Mouse (Mus musculus) ES-E14 (cell line): ENCODE measurements around the gene Atxn1l. TPM values are rescaled to one million over a fixed set of nuclear protein-coding genes. Genes with fewer than 3 reads are reported as not detected.

Experiments used
- DNase-seq: peaks from one replicate; pipeline ENCODE4 v3.0.0-alpha.2; 2013; ENCODE audit warnings: low read depth, low spot score
- H3K27ac ChIP-seq: 2 replicates; pipeline ENCODE4 v1.5.1; 2012; ENCODE audit warnings: low read depth, mild to moderate bottlenecking, low read length, moderate library complexity, mixed read lengths; ENCODE audit not compliant: poor library complexity, insufficient read depth, severe bottlenecking
- H3K36me3 ChIP-seq: 2 replicates; pipeline ENCODE4 v1.6.1; 2012; ENCODE audit warnings: mild to moderate bottlenecking, low read length, moderate library complexity, mixed read lengths; ENCODE audit not compliant: control insufficient read depth, poor library complexity, insufficient read depth, severe bottlenecking
- H3K4me1 ChIP-seq, 2 experiments: fragments of 150-350 bp in 1 of 2; sonication (generic) in 1 of 2; 2 replicates each; pipeline ENCODE4 v1.6.1; 2012; ENCODE audit warnings: low read length in 2 of 2, mild to moderate bottlenecking in 1 of 2, mixed read lengths in 1 of 2; ENCODE audit not compliant: control insufficient read depth in 2 of 2, insufficient read depth in 2 of 2, poor library complexity in 1 of 2
- H3K4me3 ChIP-seq, 2 experiments: fragments of 150-350 bp in 1 of 2; sonication (generic) in 1 of 2; 2 replicates each; pipeline ENCODE4 v1.5.1; 2012; ENCODE audit warnings: low read length in 2 of 2, low read depth in 1 of 2, mild to moderate bottlenecking in 1 of 2, mixed read lengths in 1 of 2; ENCODE audit not compliant: insufficient read depth in 1 of 2, poor library complexity in 1 of 2, severe bottlenecking in 1 of 2
- H3K9ac ChIP-seq: 2 replicates; pipeline ENCODE4 v1.6.1; 2012; ENCODE audit warnings: low read depth, mild to moderate bottlenecking, low read length, mixed read lengths; ENCODE audit not compliant: poor library complexity, insufficient read depth, severe bottlenecking
- H3K9me3 ChIP-seq: fragments of 150-350 bp; sonication (generic); 2 replicates; pipeline ENCODE4 v1.6.1; 2012; ENCODE audit warnings: low read depth, mild to moderate bottlenecking, low read length; ENCODE audit not compliant: control insufficient read depth, insufficient read depth
- CHD2 ChIP-seq: IDR thresholded peaks from 2 replicates; pipeline ENCODE4 v1.6.1; 2014; ENCODE audit warnings: mild to moderate bottlenecking, low read depth, low read length, inconsistent platforms
- HCFC1 ChIP-seq: IDR thresholded peaks from 2 replicates; pipeline ENCODE4 v1.6.1; 2012; ENCODE audit warnings: low read length, inconsistent platforms, borderline replicate concordance; ENCODE audit not compliant: insufficient read depth
- MAFK ChIP-seq: IDR thresholded peaks from 2 replicates; pipeline ENCODE4 v1.6.1; 2014; ENCODE audit warnings: mild to moderate bottlenecking, low read depth, low read length, inconsistent platforms; ENCODE audit not compliant: insufficient read depth
- ZC3H11A ChIP-seq: IDR thresholded peaks from 2 replicates; pipeline ENCODE4 v1.6.1; 2012; ENCODE audit warnings: low read depth, mild to moderate bottlenecking, inconsistent platforms, low read length, borderline replicate concordance
- ZNF384 ChIP-seq: IDR thresholded peaks from 2 replicates; pipeline ENCODE4 v1.6.1; 2012; ENCODE audit warnings: low read depth, low read length, inconsistent platforms
- in situ Hi-C, 2 experiments: fragments of 600-800 bp; cut with MboI; formaldehyde crosslinking; loops; one replicate each; pipeline ENCODE4 v1.15.1; 2025; ENCODE audit warnings: low sequenced_read_pairs in 2 of 2, inconsistent platforms in 1 of 2; ENCODE audit not compliant: unreplicated experiment in 2 of 2
- total RNA-seq: library from RNA; depleted of rRNA; stranded (reverse); fragments of 300-350 nt; gene quantifications from 2 replicates; pipeline ENCODE4 v1.2.3, GENCODE M21; 2012

Gene Atxn1l
- total RNA-seq, 1 experiment = 12.3 TPM

GRCm38 (mm10) chr8:109751731-109752485 is 14.4 kb upstream of the Atxn1l start:
- in situ Hi-C loops = no loop called here
- no peak for DNase-seq

GRCm38 (mm10) chr8:109750699-109751098 is 13.2 kb upstream of the Atxn1l start:
- in situ Hi-C loops = no loop called here
- H3K4me1 ChIP-seq = no peaks in the 10 kb centered on the region
- TF ChIP-seq MAFK = no peak
- TF ChIP-seq ZNF384 = no peak
- TF ChIP-seq CHD2 = no peak
- TF ChIP-seq ZC3H11A = no peak
- no peak for TF ChIP-seq HCFC1
- H3K27ac ChIP-seq = no peak overlapping the region
- H3K4me3 ChIP-seq = no peak overlapping the region
- no peaks in the 10 kb centered on the region for H3K9me3 ChIP-seq
- DNase-seq = no peak
- H3K36me3 ChIP-seq = no peaks in the 10 kb centered on the region
- H3K9ac ChIP-seq = no peak overlapping the region

More at GRCm38 (mm10) chr8:109751731-109752485, 14.4 kb upstream of the Atxn1l start:
- Histone ChIP-seq H3K27ac (no peak overlapping the region), H3K9me3 (no peaks in the 10 kb centered on the region), H3K4me1 (no peaks in the 10 kb centered on the region), H3K4me3 (no peak overlapping the region), H3K36me3 (no peaks in the 10 kb centered on the region), H3K9ac (no peak overlapping the region)
- TF ChIP-seq MAFK (no peak), ZNF384 (no peak), HCFC1 (no peak)

DNA sequence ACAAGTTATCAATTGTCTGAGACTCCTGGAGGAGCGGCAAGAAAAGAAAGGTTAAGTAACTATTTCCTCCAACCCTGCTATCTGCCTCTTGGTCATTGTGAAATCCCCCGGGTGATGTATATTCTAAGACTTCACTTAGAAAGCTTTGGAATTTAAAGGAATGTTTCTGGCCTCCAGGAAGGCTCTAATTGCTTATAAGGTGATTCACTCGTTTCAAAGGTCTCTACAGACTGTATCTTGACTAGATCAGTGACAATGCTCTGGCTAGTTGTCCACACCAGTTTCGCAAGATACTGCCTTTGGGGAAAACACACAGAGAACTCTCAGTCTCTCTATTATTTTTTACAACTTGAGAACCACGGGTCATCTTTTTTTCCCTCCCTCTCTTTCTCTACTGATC is 12.7 kb upstream of the Atxn1l start:
- Histone ChIP-seq H3K4me1 (no peaks in the 10 kb centered on the region), H3K9ac (no peak overlapping the region), H3K27ac (no peak overlapping the region), H3K9me3 (no peaks in the 10 kb centered on the region), H3K36me3 (no peaks in the 10 kb centered on the region), H3K4me3 (no peak overlapping the region)
- in situ Hi-C loops = no loop called here
- TF ChIP-seq CHD2 (no peak), HCFC1 (no peak), MAFK (no peak), ZNF384 (no peak), ZC3H11A (no peak)
- DNase-seq = no peak

- Histone ChIP-seq H3K4me1 (no peaks in the 10 kb centered on the region), H3K4me3 (no peak overlapping the region), H3K27ac (no peak overlapping the region), H3K9me3 (no peaks in the 10 kb centered on the region), H3K9ac (no peak overlapping the region), H3K36me3 (no peaks in the 10 kb centered on the region)
- TF ChIP-seq MAFK (no peak), CHD2 (no peak), ZNF384 (no peak), HCFC1 (no peak), ZC3H11A (no peak)
- no peak for DNase-seq
- in situ Hi-C loops = no loop called here
Observed at GRCm38 (mm10) chr8:109747468-109748199, 10.1 kb upstream of the Atxn1l start.
